Mouse (Mus musculus) gastrocnemius, adult 2 months (tissue): ENCODE measurements around the gene Theg. TPM values are rescaled to one million over a fixed set of nuclear protein-coding genes. Genes with fewer than 3 reads are reported as not detected.

Experiments used
- DNase-seq: peaks from one replicate; pipeline ENCODE4 v3.0.0; 2022
- H3K27ac ChIP-seq: fragments of 200-600 bp; 2 replicates; pipeline ENCODE4 v1.8.1; 2022; ENCODE audit warnings: mild to moderate bottlenecking
- H3K4me3 ChIP-seq: fragments of 200-600 bp; 2 replicates; pipeline ENCODE4 v1.8.1; 2022; ENCODE audit warnings: mild to moderate bottlenecking, moderate library complexity
- CTCF ChIP-seq: fragments of 200-600 bp; IDR thresholded peaks from 2 replicates; pipeline ENCODE4 v1.8.1; 2022; ENCODE audit warnings: antibody characterized with exemption, mild to moderate bottlenecking, moderate library complexity
- intact Hi-C: fragments of 180-260 bp; cut with DNase I; formaldehyde crosslinking; loops from one replicate; pipeline ENCODE4 v1.15.1; 2025
- total RNA-seq, 2 experiments: library from RNA; stranded (reverse); gene quantifications; 2 replicates each; pipeline ENCODE4 v1.2.3; 2021

Theg gene
- total RNA-seq, 2 experiments from 2014 or later: not detected

DNA sequence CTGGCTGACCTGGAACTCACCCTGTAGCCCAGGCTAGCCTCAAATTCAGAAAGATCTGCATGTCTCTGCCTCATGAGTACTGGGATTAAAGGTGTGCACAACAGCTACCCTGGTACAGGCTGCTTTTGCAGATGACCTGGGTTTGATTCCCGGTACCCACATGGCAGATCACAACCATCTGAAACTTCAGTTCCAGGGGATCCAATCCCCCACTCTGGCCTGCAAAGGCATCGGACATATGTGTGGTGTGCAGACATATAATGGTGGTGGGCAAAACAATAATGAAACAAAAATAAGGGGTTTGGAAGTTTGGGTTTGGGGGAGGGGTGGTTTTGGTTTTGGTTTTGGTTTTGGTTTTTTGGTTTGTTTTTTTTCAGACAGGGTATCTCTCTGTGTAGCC is 15.8 kb downstream of the Theg start:
- no peak for TF ChIP-seq CTCF
- DNase-seq: no peak
- Histone ChIP-seq H3K4me3 (no peak overlapping the region), H3K27ac (no peak overlapping the region)
- intact Hi-C loops: no loop called here

GRCm38 (mm10) chr10:79569921-79570320 is 17.2 kb downstream of the Theg start:
- intact Hi-C loops: no loop called here
- peak; percentile 8 for DNase-seq
- no peak for TF ChIP-seq CTCF
- no peak overlapping the region for H3K4me3 ChIP-seq
- no peak overlapping the region for H3K27ac ChIP-seq

DNA sequence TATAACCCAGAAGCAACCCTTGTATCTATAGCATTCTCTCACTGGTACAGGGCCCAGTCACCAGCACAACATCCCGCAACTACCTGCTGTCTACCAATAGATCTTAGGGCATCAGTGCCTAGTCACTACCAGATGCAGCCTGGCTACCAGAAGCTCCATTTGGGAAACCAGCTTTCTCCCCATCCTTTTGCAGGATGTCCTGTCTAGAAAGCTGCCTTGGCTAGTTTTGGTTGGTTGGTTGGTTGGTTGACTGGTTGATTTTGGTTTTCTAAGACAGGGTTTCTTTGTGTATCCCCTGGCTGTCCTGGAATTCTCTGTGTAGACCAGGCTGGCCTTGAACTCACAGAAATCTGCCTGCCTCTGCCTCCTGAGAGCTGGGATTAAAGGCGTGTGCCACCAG is 27.4 kb downstream of the Theg start:
- TF ChIP-seq CTCF: no peak
- intact Hi-C loops: no loop called here

DNA sequence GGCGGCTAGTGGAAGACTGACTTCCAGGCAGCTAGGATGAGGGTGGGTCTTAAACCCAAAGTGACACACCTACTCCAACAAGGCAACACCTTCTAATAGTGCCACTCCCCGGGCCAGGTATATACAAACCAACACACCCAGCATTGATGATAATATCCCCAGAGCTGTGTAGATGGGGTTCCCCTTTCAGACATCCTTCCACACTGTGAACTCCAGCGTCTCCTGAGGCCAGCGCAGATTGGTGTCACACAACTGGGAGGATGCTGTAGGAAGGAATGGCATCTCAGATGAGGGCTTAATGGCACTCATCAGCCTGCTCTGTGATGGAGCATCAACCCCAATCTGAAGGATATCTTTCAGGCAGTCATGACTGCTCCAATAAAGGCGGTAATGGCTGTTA is 29.6 kb downstream of the Theg start:
- no peak for TF ChIP-seq CTCF

More for the DNA sequence above, 27.4 kb downstream of the Theg start:
- H3K27ac ChIP-seq: no peak overlapping the region
- H3K4me3 ChIP-seq: no peak overlapping the region
- no peak for DNase-seq

GRCm38 (mm10) chr10:79556951-79557350 is 30.2 kb downstream of the Theg start:
- TF ChIP-seq CTCF: no peak
- Histone ChIP-seq H3K4me3 (no peak overlapping the region), H3K27ac (no peak overlapping the region)
- intact Hi-C loops: no loop called here
- DNase-seq: no peak

More for the DNA sequence above, 29.6 kb downstream of the Theg start:
- intact Hi-C loops: no loop called here
- no peak overlapping the region for H3K27ac ChIP-seq
- DNase-seq: no peak
- no peak overlapping the region for H3K4me3 ChIP-seq

DNA sequence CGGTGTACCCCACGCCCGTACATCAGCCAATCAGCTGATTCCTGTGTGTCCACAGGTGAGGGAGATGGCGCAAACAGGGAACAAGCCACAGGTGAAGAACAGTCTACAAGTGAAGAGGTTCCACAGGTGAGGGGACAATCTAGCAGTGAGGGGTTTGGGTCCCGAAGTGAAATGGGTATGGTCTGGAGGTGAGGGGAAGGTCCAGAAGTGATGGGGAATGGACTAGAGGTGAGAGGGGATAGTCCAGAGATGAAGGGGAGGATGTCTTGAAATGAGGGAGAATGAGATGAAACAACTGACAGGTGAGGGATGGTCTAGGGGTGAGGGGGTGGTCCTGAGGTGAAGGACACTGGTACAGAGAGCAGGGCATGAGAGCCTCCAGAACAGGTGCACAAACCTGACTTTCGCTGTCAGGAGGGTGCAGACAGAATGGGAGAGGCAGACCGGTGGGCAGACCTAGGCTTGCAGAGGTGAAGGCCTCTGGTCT is 31.9 kb downstream of the Theg start:
- no peak for TF ChIP-seq CTCF
- Histone ChIP-seq H3K4me3 (peak overlapping the region; percentile 94), H3K27ac (peak overlapping the region; percentile 86)
- intact Hi-C loops: no loop called here
- no peak for DNase-seq

- no peak for TF ChIP-seq CTCF
- peak; percentile 85 for DNase-seq
- peak within 1 kb of the TSS; percentile 86 for H3K27ac ChIP-seq
- intact Hi-C loops: no loop called here
- peak within 1 kb of the TSS; percentile 94 for H3K4me3 ChIP-seq
These were observed 32.5 kb downstream of the Theg start, which contains the start of gene Mier2 for GRCm38 (mm10) chr10:79554330-79555237. Mier2 (minus strand) TSS chr10:79555199.

DNA sequence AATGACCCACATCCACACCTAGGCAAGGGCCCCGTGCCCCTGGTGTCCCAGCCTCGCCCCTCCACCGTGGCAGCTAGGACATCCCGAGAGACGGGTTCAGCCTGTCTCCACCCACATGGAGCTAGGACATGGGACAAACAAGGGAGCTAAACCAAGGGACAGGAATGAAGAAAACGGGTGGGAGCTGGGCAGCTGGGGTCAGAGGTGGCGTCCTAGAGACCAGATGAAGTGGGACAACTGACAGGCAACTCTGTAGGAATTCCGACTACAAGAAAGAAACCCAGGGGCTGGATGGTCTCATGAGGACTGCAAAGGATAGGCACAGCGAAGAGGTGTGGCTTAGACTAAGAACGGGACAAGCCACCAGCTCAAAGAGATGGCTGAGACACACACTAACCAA is 33.4 kb downstream of the Theg start:
- no peak for TF ChIP-seq CTCF
- peak overlapping the region; percentile 94 for H3K4me3 ChIP-seq
- no peak for DNase-seq
- intact Hi-C loops: no loop called here
- no peak overlapping the region for H3K27ac ChIP-seq

- intact Hi-C loops: no loop called here
- Histone ChIP-seq H3K4me3 (no peak overlapping the region), H3K27ac (no peak overlapping the region)
- no peak for DNase-seq
- no peak for TF ChIP-seq CTCF
These were observed 34.0 kb downstream of the Theg start for GRCm38 (mm10) chr10:79553176-79553575.

DNA sequence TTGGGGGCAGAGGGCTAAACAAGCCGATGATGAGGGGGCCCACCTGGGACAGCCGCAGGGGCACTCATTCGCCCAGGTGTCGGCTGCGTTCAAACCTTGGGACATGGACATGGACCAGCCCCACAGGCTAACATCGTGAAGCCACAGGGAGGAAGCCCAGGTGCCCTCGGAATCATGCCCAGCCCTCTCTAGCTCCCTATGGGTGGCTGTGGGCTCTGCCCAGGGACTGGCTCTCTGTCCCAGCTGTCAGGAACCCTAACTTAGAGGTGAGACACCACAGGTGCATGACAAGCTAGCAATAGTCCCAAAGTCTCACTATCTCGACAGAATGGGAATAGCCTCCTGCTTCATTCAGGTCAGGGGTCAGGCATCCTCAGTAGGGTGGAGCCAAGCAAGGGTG is 34.6 kb downstream of the Theg start:
- intact Hi-C loops: no loop called here
- no peak for TF ChIP-seq CTCF
- no peak for DNase-seq
- H3K27ac ChIP-seq: no peak overlapping the region
- no peak overlapping the region for H3K4me3 ChIP-seq

- intact Hi-C loops: no loop called here
- no peak overlapping the region for H3K4me3 ChIP-seq
- no peak for DNase-seq
- TF ChIP-seq CTCF: no peak
- H3K27ac ChIP-seq: no peak overlapping the region
These were observed 36.8 kb downstream of the Theg start for GRCm38 (mm10) chr10:79550366-79550765.

- H3K27ac ChIP-seq: no peak overlapping the region
- intact Hi-C loops: no loop called here
- TF ChIP-seq CTCF: no peak
- no peak overlapping the region for H3K4me3 ChIP-seq
- no peak for DNase-seq
These were observed 38.0 kb downstream of the Theg start for GRCm38 (mm10) chr10:79548971-79549723.

GRCm38 (mm10) chr10:79548546-79548945 is 38.6 kb downstream of the Theg start:
- no peak overlapping the region for H3K4me3 ChIP-seq
- no peak for DNase-seq
- H3K27ac ChIP-seq: no peak overlapping the region
- intact Hi-C loops: no loop called here
- TF ChIP-seq CTCF: no peak
